Mouse (Mus musculus): ENCODE measurements around the gene Elovl7.

Gene Elovl7

DNA sequence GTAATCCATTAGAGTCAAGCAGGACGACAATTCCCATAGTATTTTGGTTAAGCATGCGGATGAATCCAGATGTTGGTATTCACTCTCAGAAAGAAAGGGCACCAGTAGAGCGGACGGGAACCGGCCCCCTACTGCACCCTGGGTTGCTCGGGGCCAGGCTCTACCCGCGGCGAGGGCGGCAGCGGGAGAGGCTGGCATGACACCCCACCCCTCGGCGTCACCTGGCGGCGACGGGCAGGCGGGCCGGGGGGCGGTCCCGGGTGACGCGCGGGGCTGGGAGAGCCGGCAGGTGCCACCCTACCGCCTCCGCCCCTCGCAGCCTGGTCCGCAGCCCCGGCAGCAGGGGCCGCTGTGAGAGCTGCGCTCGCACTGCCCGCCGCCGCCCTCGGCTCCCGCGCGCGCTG lies at the start of gene Elovl7:
Gene Elovl7 (plus strand): TSS at position 324 of the 404 bp plus-strand sequence.
- peak; percentile 31 to 47 for DNase-seq (ENCODE audit: low spot score in 2 of 2)

DNA sequence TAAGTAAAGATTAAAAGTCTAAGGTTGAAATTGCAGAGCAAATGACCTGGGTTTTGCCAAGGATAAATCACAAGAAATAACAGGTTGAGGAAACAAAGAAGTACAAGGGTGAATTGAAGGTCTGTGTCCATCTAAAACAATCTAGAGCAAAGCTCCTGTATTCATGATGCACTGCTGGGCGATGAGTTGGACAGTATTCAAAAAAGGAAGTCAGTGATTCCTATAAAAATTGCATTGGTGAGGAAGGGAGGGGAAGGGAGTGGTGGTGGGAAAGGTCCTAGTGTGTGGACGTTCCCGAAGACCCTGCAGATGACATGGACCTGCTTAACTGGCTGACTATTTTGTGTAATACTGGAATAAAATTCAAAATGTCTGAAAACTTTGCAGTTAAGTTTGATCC lies 49.6 kb upstream of the Elovl7 start:
- DNase-seq (ENCODE audit: low spot score in 2 of 2), result no peak

DNA sequence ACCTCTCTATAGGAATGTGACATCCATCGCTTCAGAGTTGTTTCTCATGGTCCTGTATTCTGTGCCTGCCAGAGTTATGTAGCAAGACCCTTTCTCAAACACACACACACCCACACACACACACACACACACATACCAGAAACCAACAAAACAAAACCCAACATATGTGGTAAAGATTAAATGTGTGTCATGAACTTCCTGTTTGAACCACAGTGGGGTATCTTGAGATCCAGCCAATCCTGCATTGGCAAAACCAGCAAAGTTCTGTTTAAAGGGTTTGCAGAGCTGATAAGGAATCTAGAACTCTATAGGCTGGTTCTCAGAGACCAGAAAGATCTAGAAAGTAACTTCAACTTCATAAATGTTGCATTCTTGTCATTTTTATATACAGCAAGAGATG lies 44.2 kb upstream of the Elovl7 start:
- DNase-seq (ENCODE audit: low spot score in 2 of 2), result no peak

DNA sequence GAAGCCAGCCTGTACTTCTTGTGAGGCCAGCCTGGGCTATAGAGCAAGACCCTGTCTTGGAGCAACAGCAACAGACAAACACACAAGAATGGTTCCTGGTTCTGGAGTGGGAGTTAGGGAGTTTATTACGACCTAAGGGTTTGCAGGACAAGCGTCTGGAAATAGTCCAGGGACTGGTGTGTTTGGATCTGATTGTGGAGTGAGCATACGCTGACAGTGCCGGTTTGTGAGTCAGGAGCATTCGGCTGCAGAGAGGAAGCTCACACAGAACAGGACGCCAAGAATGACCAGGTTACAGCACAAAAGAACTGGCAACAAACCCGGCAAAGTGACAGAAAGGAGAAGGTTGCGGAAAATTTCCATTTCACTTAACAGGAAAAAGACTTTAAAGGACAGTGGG lies 43.7 kb upstream of the Elovl7 start:
- DNase-seq (ENCODE audit: low spot score in 2 of 2), result no peak

DNA sequence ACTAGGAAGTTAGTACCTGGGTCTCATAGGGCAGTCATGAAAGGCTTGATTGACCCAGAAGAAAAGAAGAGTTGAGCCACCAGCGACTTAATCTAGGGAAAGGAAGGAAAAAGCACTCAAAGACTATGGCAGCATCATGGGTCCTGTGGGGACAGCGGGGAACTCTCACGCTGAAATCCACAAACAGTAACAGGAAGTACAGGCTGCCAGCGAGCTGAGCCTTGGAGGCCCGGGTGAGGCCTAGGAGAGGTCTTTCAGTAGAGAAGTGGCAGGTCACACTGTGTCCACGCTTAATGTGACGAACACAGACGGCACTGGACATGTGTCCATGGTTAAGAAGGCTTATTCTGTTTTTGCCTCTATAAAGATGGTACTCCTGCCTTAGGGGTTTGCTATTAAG lies 34.6 kb upstream of the Elovl7 start:
- DNase-seq (ENCODE audit: low spot score in 2 of 2), result no peak

DNA sequence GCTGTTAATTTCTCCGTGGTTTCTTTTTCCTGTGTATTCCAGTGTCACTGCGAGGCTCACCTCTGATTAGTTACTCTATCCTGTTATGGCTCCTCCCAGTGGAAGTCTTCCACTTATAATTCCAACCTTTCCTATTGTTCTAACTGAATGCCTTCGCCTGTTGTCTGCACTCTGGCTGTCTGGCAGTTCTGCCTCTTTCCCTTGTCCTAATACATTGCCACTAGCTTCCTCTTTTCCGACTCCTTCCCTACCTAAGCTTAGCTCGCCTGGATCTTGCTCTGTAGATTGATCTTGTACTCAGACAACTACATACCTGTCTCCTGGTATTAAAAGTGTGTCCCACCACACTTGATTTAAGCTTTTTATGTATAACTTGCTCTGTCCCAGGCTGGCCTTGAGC lies 33.4 kb upstream of the Elovl7 start:
- DNase-seq (ENCODE audit: low spot score in 2 of 2), result no peak

DNA sequence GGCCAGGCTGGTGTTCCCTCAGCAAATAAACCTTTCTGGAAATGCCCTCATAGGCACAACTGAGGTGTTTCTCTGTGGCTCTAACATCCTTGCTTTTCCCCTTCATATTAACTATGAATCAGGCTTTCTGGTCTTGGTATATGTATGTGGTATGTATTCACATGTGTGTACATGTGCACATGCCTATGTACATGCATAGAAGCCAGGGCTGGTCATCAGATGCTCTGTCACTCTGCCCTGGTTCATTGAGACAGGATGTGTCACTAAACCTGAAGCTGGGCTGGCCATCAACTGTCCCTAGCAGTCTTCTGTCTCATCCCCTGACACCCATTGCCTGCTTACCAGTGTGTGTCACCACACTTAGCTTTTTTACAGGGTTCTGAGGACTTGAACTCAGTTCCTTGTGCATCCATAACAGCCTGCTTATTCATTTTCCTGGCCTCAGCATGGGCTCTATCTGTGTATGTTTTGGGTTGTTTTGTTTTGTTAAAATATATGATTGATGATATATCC lies 29.4 kb upstream of the Elovl7 start:
- DNase-seq (ENCODE audit: low spot score in 2 of 2), result no peak

DNA sequence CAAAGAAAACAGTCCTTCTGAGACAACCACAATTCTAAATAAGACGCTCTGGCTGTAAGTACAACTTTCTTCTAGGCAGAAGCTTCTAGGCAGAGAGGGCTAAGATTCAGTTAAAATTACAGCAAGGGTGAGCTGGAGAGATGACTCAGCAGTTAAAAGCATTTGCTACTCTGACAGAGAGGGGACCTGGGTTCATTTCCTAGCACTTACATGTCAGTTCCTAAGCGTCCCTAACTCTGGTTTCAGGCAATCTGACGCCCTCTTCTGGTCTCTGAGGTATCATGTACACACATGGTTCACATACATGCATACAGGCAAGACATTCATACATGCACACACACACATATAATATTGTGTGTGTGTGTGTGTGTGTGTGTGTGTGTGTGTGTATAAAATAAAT lies 28.7 kb upstream of the Elovl7 start:
- no peak for DNase-seq (ENCODE audit: low spot score in 2 of 2)

DNA sequence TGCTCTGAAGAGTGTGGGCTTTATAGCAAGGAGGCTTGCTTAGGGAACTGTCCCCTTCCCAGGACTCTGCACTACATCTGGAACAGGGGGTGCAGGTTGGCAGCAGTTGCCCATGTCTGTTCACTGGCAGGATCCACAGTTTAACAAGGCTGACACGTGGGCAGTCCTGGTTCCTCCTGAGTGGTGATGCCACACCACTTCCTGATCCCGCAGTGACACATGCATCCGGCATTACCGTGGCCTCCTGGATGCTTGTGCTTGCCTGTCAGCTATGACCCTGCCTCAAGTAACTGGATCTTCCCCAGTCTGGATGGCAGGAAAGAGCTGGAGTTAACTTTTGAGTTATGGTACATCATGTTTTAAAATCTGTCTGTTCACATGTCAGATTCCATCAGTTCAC lies 26.2 kb upstream of the Elovl7 start:
- DNase-seq (ENCODE audit: low spot score in 2 of 2), result no peak

DNA sequence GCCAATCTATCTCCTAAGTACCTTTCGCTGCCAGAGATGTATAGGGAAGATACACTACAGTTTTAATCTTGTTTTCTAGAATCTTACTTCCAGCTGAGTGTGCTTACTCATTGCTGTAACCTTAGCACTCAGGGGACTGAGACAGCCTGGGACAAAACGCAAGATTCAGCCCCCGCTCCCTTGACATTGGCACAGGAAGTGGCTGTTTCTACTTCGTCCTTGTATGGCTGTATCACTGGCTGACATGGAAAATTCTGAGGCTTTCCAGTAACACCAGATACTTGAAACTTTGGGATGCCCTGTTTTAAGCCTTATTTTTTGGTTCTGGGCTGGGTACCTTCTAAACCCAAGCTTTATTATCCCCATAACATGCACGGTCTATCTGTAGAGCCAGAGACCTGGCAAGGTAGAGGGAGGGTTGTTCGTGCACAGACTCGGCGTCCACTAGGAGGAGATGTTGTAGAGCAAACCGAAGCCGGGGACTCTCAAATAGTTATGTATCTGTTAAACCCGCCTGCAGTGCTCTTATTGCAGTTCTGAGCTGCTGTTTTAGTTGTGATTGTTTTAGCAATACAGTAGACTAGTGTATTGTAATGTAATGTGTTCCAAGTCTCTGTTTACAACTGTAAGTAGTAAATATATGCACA lies 23.0 kb upstream of the Elovl7 start:
- peak in 1 of 2 experiments; percentile 28 for DNase-seq (ENCODE audit: low spot score in 2 of 2)

DNA sequence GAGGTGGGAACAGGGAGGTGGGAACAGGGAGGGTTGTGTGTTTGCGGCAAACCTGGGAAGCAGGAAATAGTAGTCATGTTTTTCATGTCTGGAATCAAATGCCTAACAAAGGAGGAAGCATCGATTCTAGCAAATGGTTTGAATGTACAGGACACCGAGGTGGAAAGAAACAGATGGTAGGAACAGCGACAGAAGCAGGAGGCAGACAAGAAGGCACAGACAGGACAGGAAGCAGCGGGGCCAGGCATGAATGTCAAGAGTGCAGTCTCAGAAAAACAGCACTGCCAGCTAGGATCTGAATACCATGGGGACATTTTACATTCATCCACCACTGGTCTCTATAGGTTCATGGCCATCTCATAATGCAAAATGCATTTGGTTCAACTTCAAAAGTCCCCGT lies 18.7 kb upstream of the Elovl7 start:
- DNase-seq (ENCODE audit: low spot score in 2 of 2), result no peak

DNA sequence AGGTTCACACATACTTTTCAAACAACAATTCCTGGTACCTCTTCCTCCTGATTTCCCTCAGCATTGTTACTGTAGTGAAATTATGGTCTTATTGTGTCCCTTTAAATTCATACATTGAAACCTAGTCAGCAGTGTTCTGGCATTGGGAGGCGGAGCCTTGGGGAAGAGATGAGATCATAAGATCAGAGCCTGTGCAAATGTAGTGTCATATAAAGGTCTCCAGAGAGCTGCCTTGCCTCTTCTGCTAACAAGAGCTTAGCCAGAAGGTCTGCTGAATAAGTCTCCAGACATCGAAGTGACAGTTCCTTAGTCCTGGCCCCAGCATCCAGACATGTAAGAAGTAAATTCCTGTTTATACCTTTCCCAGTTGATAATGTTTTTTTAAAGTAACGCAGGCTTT lies 9.3 kb upstream of the Elovl7 start:
- no peak for DNase-seq (ENCODE audit: low spot score in 2 of 2)

DNA sequence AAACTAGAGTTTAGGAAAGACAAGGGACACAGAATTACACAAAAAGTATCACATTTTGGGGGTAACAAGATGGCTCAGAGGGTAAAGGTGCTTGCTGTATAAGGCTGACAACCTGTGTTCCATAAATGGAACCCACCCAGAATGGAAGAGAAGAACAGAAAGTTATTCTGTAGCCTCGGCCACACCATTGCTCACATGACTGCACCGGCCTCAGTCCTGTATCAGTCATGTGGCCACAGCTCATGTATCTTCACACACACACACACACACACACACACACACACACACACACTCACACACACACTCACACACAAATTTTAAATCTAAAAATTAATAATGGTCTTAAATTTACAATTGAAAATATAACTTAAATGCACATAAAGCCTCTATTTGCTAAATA lies 6.8 kb upstream of the Elovl7 start:
- no peak for DNase-seq (ENCODE audit: low spot score in 2 of 2)

DNA sequence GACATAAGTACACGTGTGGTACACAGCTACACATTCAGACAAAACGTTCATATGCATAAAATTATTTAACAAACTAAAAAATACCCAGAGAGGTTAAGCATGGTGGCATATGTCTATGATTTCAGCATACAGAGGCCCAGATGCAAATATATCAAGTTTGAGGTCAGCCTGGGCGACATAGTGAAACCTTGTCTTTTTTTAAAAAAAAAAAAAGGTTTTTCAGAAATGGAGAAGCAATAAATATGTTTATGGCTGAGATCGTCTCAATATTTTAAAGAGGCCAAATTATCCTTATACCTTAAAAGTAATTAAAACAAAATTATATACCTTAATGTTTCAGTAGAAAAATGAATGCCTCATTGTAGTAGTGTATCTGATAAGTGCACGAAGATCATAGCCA lies 6.1 kb upstream of the Elovl7 start:
- DNase-seq (ENCODE audit: low spot score in 2 of 2), result no peak

DNA sequence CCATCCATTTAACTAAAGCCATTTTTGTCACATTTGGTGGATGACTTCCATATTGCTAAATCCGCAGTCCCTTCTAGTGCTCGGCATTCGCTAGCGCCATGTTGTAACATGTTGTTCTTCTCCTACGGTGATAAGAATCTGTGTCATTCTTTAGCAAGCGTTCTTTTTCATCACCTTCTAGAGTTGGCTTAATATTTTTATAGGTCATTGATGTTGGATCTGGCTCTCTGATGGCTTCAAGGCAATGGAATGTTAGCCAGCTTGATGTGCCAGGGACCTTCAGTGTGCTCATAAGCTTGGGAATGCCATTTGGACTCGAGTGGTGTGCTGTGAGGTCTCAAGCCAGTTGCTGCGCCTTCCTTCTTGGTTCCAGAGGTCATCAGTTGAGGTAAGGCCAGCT lies 3.2 kb upstream of the Elovl7 start:
- no peak for DNase-seq (ENCODE audit: low spot score in 2 of 2)

DNA sequence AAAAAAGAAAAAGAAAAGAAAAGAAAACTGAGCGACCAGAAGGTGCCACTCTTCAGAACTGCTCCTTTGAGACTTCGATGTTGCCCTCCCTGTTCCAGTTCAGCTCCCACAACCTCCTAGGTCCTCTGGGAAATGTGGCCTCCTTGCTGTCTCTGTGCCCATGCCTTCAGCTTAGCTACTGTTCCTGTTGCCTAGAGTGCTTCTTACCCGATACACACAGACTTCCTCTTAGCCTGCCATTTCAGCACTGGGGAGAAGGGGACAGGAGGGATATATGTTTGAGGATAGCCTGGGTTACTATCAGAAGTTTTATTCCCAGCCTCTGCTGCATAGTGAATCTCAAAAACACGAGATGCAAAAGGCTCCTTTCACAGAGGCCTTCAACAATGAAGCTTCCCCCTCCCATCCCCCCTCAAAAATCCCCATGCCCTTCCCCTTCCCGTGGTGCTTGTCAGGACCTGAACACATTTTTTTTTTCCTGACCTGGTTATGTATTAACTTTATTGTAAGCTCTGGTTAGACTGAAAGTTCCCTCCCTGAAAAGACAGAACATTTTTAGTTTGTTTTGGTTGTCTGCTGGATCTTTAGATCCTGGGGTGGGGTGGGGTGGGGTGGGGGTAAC lies 1.7 kb upstream of the Elovl7 start:
- DNase-seq (ENCODE audit: low spot score in 2 of 2), result no peak

DNA sequence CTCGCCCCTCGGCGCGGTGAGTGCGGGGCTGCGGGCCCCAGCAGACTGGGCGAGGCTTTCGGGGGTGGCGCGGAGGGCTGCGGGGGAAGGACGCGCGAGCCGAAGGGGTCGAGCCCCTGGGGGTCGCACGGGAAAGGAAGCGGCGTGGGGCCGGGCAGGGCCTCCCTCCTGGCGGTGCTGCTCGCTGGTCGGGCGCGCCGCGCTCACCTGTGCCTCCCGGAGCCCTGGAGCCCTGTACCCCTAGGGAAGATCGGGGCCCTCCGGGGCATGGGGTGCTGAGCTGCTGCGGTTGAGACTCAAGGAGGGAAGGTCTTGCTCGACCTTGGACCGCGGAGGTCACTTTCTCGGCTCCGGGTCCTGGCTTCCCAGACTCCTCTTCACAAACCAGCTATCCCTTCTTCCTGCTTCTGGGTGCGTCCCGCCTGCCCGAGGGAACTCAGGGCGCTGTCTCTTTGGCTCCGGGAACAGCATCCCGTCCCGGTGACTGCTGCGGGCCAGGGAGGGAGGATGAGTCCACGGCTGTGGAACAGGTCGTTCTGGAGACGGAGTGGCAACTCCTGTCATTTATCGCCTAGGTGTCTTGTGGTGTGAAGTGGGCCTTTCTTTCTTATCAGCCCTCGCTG lies 392 bp downstream of the Elovl7 start:
- peak in 1 of 2 experiments; percentile 14 for DNase-seq (ENCODE audit: low spot score in 2 of 2)

DNA sequence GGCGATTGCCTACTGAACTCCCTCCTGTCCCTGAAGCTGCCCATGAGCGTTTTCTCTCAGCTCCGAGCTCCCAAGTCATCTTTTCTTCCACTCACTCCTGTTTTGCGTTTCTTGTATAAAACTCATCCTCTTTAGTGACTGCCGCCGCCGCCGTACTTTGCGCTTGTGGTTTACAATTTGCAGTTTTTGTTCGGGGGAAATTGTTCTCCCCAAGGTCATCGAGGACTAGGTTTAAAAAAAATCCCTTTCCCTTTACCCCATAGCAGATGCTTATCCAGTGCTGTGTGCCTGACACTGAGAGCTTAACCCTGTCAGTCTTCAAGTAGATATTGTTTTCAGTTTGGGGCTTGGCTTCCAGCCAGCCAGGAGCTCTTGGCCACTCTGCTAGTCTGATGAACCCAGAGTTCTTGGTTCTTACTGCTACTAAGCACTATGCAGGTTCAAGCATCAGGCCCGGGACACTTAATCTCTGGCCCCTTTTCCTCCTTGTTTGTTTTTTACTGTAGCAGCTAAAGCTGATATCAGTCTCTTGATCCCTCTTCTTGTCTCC lies 1.1 kb downstream of the Elovl7 start:
- no peak for DNase-seq (ENCODE audit: low spot score in 2 of 2)

DNA sequence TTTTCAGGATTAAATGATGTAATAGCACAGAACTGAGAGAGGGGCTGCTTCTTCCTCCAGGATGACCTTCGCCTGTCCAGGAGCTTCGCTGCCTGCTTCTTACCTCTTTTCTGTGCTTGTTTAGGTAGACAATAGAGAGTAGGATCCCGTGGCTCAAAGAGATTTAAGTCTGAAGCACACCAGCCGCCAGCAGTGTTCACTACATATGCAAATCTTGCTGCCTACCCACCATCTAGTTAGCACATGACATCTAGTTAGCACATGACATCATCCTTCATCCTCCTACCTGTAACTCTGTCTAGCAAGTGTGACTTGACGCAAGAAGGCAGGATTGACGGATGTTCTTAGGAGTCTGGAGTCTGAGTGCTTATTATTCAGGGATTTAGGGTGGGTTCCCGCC lies 5.6 kb downstream of the Elovl7 start:
- no peak for DNase-seq (ENCODE audit: low spot score in 2 of 2)

DNA sequence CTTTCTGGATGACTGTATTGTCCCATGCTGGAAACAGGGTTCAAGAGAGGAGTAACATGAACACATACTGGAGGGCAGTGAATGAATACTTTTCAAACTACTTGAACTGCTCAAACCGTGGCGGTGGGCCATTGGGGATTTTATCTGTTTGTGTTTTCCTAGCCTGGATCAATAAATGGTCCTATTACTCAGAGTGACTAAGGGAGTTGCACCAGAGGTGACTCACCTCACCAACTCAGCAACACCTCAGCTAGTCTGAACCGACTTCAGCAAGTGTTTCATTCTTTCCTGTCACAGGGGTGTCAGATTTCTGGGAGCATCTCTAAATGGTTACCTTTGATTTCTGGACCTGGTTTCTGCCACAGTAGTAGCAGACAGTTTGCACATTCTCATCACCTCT lies 15.0 kb downstream of the Elovl7 start:
- DNase-seq (ENCODE audit: low spot score in 2 of 2), result no peak

DNA sequence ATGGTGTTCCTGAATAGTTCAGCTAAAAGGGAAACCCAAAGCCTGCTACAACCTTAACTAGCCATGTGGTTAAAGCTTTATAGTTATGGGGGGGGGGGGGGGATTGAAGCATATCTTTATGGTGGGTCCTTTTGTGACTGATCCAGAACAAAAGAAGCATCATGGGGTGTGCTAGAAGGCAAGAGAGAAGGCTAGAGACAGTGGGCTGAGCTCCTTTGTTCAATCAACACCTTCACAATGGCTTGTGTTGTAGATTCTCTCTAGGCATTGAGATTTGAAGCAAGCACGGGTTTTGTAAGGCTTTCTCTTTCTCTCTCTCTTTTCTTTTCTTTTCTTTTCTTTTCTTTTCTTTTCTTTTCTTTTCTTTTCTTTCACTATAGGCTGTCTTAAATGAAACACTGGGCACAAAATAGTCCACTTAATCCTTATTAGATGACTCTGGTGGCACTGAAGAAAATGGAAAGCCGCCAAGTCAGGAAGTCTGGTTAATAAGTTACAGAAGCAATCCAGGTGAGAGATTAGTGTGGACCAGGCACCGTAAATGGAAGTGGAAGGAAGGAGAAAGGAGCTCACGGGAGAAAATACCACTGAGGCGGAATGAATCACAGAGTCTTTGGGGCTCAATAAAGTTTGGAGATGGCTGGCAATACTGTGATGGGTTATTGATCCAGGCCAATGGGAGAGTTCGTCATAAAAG lies 15.6 kb downstream of the Elovl7 start:
- no peak for DNase-seq (ENCODE audit: low spot score in 2 of 2)

DNA sequence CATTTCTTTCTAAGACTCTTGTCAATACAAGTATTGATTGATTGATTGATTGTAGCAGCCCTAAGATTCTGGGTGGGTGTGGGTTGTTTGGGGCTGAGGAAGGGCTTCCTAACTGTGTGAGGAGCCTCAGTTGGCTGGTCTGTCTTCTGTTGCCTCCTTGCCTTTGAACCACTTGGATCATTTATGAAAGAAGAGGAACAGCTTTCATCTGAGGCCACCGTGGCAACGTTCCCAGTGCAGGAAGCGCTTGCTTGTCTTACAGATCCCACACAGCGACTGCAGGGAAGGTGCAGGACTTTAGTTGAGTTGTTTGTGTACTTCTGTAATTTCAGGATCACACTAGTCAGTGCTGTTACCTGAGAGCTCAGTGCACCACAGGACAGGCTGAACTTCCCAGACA lies 25.8 kb downstream of the Elovl7 start:
- DNase-seq (ENCODE audit: low spot score in 2 of 2), result no peak

Measured in cerebellum, postnatal 4 days (tissue).